Mouse (Mus musculus): ENCODE measurements around the gene Ptpa. TPM values are rescaled to one million over a fixed set of nuclear protein-coding genes. Genes with fewer than 3 reads are reported as not detected.

The Ptpa gene
- polyA plus RNA-seq, 1 experiment: 83.1 TPM

DNA sequence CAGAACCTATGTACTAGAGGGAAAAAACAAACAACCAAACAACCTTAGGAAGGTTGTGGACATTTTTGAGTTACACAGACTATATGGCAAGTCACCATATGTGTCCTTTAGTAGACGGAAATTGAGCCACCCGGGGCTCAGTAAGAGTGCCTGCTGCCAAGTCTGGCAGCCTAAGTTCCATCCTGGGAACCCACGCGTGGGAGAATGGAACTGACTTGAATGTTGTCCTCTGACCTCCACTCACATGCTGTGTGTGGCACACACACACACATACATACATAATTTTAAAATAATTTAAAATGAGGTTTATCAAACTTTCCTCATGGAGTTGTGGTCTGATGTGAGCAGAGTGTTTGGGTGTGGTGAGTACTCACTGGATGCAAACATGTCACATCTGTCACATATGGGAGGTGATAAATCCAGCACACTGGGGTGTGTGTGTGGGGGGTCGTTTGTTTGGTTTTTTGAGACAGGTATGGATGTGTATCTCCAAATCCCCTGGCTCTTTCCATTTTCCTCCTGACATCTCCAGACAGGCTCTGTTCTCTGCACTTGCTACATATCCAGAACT is 1.8 kb downstream of the Ptpa start:
- TF ChIP-seq POLR2A (IDR thresholded peaks at IDR 0.05; ENCODE audit: insufficient read depth, low read length) (no peak), CTCF (IDR thresholded peaks at IDR 0.05; ENCODE audit: low read depth, low read length) (no peak), EP300 (IDR thresholded peaks at IDR 0.05; ENCODE audit: insufficient read depth, low read depth, low read length) (no peak)
- no peaks in the 10 kb centered on the region for H3K4me1 ChIP-seq (ENCODE audit: control insufficient read depth, insufficient read depth, low read length)
- no peaks in the 10 kb centered on the region for H3K36me3 ChIP-seq (ENCODE audit: control insufficient read depth, insufficient read depth, low read length, poor library complexity, severe bottlenecking)
- H3K4me3 ChIP-seq (ENCODE audit: low read depth, low read length): no peak overlapping the region
- H3K9me3 ChIP-seq (replicated peaks; ENCODE audit: control insufficient read depth, insufficient read depth, low read length, poor library complexity, severe bottlenecking): no peaks in the 10 kb centered on the region
- H3K9ac ChIP-seq (ENCODE audit: low read depth, poor library complexity, severe bottlenecking): no peak overlapping the region
- H3K27ac ChIP-seq (ENCODE audit: insufficient read depth, low read length): no peak overlapping the region
- no peaks in the 10 kb centered on the region for H3K27me3 ChIP-seq (ENCODE audit: control insufficient read depth, insufficient read depth, low read length, poor library complexity, severe bottlenecking)

DNA sequence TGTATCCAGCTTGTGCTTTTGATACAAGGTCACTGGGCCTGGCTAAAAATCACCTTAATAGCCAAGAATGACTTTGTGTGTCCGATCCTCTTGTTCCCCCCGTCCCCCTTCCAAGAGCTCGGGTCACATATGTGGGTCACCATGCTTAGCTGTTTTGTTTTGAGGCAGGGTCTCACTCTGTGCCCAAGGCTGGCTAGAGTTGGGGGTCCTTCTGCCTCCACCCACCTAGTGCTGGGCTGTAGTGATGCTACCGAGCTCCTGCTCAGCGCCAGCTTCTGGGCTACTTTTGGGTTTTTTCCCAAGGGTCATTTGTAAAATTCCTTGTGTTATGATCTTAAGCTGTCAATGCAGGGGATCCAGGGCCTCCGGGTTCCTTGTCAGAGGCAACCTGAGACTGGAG is 2.4 kb downstream of the Ptpa start:
- Histone ChIP-seq H3K4me1 (ENCODE audit: control insufficient read depth, insufficient read depth, low read length) (no peaks in the 10 kb centered on the region), H3K36me3 (ENCODE audit: control insufficient read depth, insufficient read depth, low read length, poor library complexity, severe bottlenecking) (no peaks in the 10 kb centered on the region), H3K27ac (ENCODE audit: insufficient read depth, low read length) (no peak overlapping the region), H3K9ac (ENCODE audit: low read depth, poor library complexity, severe bottlenecking) (peak overlapping the region; percentile 24; the same call in 1 of the 2 replicates), H3K4me3 (ENCODE audit: low read depth, low read length) (no peak overlapping the region), H3K27me3 (ENCODE audit: control insufficient read depth, insufficient read depth, low read length, poor library complexity, severe bottlenecking) (no peaks in the 10 kb centered on the region), H3K9me3 (replicated peaks; ENCODE audit: control insufficient read depth, insufficient read depth, low read length, poor library complexity, severe bottlenecking) (no peaks in the 10 kb centered on the region)
- no peak for TF ChIP-seq EP300 (IDR thresholded peaks at IDR 0.05; ENCODE audit: insufficient read depth, low read depth, low read length)
- no peak for TF ChIP-seq POLR2A (IDR thresholded peaks at IDR 0.05; ENCODE audit: insufficient read depth, low read length)
- no peak for TF ChIP-seq CTCF (IDR thresholded peaks at IDR 0.05; ENCODE audit: low read depth, low read length)

DNA sequence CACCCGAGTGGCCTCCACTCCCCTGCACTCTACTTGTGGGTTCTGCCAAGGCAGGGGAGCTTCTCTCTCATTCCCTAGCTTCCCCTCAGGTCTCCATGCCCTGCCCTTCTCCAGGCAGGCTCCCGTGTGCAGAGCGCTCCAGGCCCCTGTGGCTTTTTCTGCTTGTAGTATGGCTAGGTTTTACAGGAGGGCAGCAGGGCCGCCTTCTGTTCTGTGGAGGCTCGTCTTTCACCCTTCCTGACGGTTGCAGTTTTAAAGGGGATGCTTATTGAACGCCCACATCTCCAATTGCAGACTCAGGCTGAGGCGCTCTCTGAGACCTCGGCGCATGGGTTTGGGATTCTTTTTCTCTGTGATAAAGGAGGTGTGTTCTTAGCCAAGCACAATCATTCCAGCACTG is 3.3 kb downstream of the Ptpa start:
- TF ChIP-seq EP300 (IDR thresholded peaks at IDR 0.05; ENCODE audit: insufficient read depth, low read depth, low read length) (no peak), CTCF (IDR thresholded peaks at IDR 0.05; ENCODE audit: low read depth, low read length) (no peak), POLR2A (IDR thresholded peaks at IDR 0.05; ENCODE audit: insufficient read depth, low read length) (no peak)
- H3K4me1 ChIP-seq (ENCODE audit: control insufficient read depth, insufficient read depth, low read length): no peaks in the 10 kb centered on the region
- peak overlapping the region; percentile 10 for H3K4me3 ChIP-seq (ENCODE audit: low read depth, low read length)
- H3K27me3 ChIP-seq (ENCODE audit: control insufficient read depth, insufficient read depth, low read length, poor library complexity, severe bottlenecking): no peaks in the 10 kb centered on the region
- H3K27ac ChIP-seq (ENCODE audit: insufficient read depth, low read length): no peak overlapping the region
- H3K36me3 ChIP-seq (ENCODE audit: control insufficient read depth, insufficient read depth, low read length, poor library complexity, severe bottlenecking): no peaks in the 10 kb centered on the region
- H3K9ac ChIP-seq (ENCODE audit: low read depth, poor library complexity, severe bottlenecking): peak overlapping the region; percentile 24
- H3K9me3 ChIP-seq (replicated peaks; ENCODE audit: control insufficient read depth, insufficient read depth, low read length, poor library complexity, severe bottlenecking): no peaks in the 10 kb centered on the region

DNA sequence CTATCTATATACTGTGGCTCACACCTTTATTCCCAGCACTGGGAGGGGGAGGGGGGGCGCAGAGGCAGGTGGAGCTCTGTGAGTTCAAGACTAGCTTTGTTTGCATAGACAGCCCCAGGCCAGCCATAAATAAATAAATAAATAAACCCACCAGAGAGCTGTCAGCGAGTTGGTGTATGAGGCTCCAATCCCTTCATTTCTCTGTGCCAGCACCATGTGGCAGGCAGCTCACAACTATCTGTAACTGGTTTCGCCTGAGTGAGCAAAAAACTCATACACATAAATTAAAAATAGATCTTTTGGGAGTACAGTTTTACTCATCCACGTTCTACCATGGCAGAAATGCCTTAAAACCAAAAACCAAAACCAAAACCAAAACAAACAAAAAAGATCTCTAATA is 5.6 kb downstream of the Ptpa start:
- Histone ChIP-seq H3K27me3 (ENCODE audit: control insufficient read depth, insufficient read depth, low read length, poor library complexity, severe bottlenecking) (no peaks in the 10 kb centered on the region), H3K9ac (ENCODE audit: low read depth, poor library complexity, severe bottlenecking) (no peak overlapping the region), H3K4me1 (ENCODE audit: control insufficient read depth, insufficient read depth, low read length) (no peaks in the 10 kb centered on the region), H3K4me3 (ENCODE audit: low read depth, low read length) (no peak overlapping the region), H3K9me3 (replicated peaks; ENCODE audit: control insufficient read depth, insufficient read depth, low read length, poor library complexity, severe bottlenecking) (no peaks in the 10 kb centered on the region), H3K36me3 (ENCODE audit: control insufficient read depth, insufficient read depth, low read length, poor library complexity, severe bottlenecking) (no peaks in the 10 kb centered on the region), H3K27ac (ENCODE audit: insufficient read depth, low read length) (no peak overlapping the region)
- TF ChIP-seq CTCF (IDR thresholded peaks at IDR 0.05; ENCODE audit: low read depth, low read length) (no peak), EP300 (IDR thresholded peaks at IDR 0.05; ENCODE audit: insufficient read depth, low read depth, low read length) (no peak), POLR2A (IDR thresholded peaks at IDR 0.05; ENCODE audit: insufficient read depth, low read length) (no peak)

DNA sequence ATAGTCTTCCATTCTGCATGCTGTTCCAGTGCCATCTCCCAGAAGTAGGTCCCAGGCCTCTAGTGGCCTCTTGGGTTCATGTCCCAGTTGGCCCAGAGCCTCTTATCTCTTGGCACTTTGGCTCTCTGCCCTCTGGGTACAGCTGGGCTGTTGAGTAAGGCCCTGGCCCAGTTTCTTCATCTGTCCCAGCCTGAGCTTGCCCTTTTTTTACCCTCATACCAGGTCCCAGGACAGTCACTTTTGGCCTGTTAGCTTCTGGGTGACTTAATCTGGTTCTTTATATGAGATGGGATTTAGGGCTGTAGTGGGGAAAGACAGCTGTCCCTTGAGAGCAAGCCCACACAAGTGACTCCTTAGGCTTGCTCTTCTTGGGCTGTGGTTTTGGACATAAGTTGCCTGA is 13.3 kb downstream of the Ptpa start:
- Histone ChIP-seq H3K27me3 (ENCODE audit: control insufficient read depth, insufficient read depth, low read length, poor library complexity, severe bottlenecking) (no peaks in the 10 kb centered on the region), H3K4me3 (ENCODE audit: low read depth, low read length) (no peak overlapping the region), H3K27ac (ENCODE audit: insufficient read depth, low read length) (no peak overlapping the region), H3K4me1 (ENCODE audit: control insufficient read depth, insufficient read depth, low read length) (no peaks in the 10 kb centered on the region), H3K9ac (ENCODE audit: low read depth, poor library complexity, severe bottlenecking) (no peak overlapping the region), H3K36me3 (ENCODE audit: control insufficient read depth, insufficient read depth, low read length, poor library complexity, severe bottlenecking) (peaks cover 22% of the 10 kb centered on the region), H3K9me3 (replicated peaks; ENCODE audit: control insufficient read depth, insufficient read depth, low read length, poor library complexity, severe bottlenecking) (no peaks in the 10 kb centered on the region)
- TF ChIP-seq POLR2A (IDR thresholded peaks at IDR 0.05; ENCODE audit: insufficient read depth, low read length): no peak
- no peak for TF ChIP-seq EP300 (IDR thresholded peaks at IDR 0.05; ENCODE audit: insufficient read depth, low read depth, low read length)

DNA sequence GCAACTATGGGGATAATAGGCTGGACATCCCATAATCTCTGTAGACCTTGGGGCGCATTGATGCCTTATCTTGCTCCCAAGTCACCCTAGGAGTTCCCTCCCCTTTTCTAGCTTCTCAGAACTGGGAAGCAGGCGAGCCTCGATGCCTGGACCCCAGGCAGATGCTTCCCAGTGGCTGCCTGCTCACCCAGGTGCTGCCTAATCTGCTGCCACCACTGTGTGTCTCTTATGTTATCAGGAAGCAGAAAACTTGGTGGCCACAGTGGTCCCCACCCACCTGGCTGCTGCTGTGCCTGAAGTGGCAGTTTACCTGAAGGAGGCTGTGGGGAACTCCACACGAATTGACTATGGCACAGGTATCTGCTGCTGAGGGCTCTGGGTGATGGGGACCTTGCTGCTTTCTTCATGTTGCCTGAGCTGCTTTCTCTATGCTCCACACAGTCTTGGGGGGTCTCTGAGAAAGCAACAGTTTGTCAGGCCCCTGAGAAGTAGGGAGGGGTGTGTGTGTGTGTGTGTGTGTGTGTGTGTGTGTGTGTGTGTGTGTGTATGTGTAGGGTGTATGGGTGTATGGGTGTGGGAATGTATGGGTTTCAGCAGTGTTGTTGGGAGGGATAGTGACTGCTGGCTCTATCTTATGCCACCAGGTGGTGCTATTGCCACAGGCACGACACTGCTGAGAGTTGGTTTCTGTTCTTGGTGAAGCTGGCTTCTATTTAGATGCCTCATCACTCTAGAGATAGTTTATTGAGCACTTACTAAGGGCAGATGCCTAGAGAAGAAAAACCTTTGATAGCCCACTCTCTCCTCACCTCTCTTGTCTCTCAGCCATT is 19.7 kb downstream of the Ptpa start:
- Histone ChIP-seq H3K27ac (ENCODE audit: insufficient read depth, low read length) (no peak overlapping the region), H3K9ac (ENCODE audit: low read depth, poor library complexity, severe bottlenecking) (no peak overlapping the region), H3K27me3 (ENCODE audit: control insufficient read depth, insufficient read depth, low read length, poor library complexity, severe bottlenecking) (no peaks in the 10 kb centered on the region), H3K4me1 (ENCODE audit: control insufficient read depth, insufficient read depth, low read length) (no peaks in the 10 kb centered on the region), H3K4me3 (ENCODE audit: low read depth, low read length) (no peak overlapping the region), H3K9me3 (replicated peaks; ENCODE audit: control insufficient read depth, insufficient read depth, low read length, poor library complexity, severe bottlenecking) (no peaks in the 10 kb centered on the region), H3K36me3 (ENCODE audit: control insufficient read depth, insufficient read depth, low read length, poor library complexity, severe bottlenecking) (peaks cover 33% of the 10 kb centered on the region)
- no peak for TF ChIP-seq POLR2A (IDR thresholded peaks at IDR 0.05; ENCODE audit: insufficient read depth, low read length)
- peak; percentile 95 for TF ChIP-seq CTCF (IDR thresholded peaks at IDR 0.05; ENCODE audit: low read depth, low read length)
- TF ChIP-seq EP300 (IDR thresholded peaks at IDR 0.05; ENCODE audit: insufficient read depth, low read depth, low read length): no peak

All from ES-Bruce4 (cell line).